Mouse (Mus musculus) cerebellum, adult 9-10 months (tissue): ENCODE results near the gene Imp3.
A peak's percentile ranks its signal among the peaks of the same experiment; 100 is the strongest.
"Not testable (repeated sequence)": the region's sequence is repeated elsewhere in the genome, so short reads cannot be mapped to it uniquely, and the experiment has no call there.

Experiments
- DNase-seq: peaks from one replicate; pipeline ENCODE4 v3.0.0; 2022

The Imp3 gene

GRCm38 (mm10) chr9:56923841-56924650 is 13.2 kb upstream of the Imp3 start:
- DNase-seq, result no peak

- DNase-seq, result peak; percentile 38
These were observed 12.6 kb upstream of the Imp3 start for GRCm38 (mm10) chr9:56924651-56925027.

- DNase-seq, result no peak
These were observed 11.8 kb upstream of the Imp3 start for GRCm38 (mm10) chr9:56925291-56926024.

- no peak for DNase-seq
These were observed 11.3 kb upstream of the Imp3 start for GRCm38 (mm10) chr9:56926025-56926360.

- no peak for DNase-seq
These were observed 10.9 kb upstream of the Imp3 start for GRCm38 (mm10) chr9:56926387-56926786.

- DNase-seq, result no peak
These were observed 9.9 kb upstream of the Imp3 start for GRCm38 (mm10) chr9:56927191-56928012.

- peak; percentile 83 for DNase-seq
These were observed 9.0 kb upstream of the Imp3 start, which contains the start of gene Snx33 for GRCm38 (mm10) chr9:56928041-56928811. Snx33 (minus strand) TSS chr9:56928371.

- no peak for DNase-seq
These were observed 7.8 kb upstream of the Imp3 start for GRCm38 (mm10) chr9:56929496-56929895.

- no peak for DNase-seq
These were observed 6.7 kb upstream of the Imp3 start for GRCm38 (mm10) chr9:56930556-56930955.

- DNase-seq, result no peak
These were observed 433 bp upstream of the Imp3 start for GRCm38 (mm10) chr9:56936861-56937222.

- no peak for DNase-seq
These were observed 1.1 kb downstream of the Imp3 start for GRCm38 (mm10) chr9:56938374-56938773.

GRCm38 (mm10) chr9:56947481-56947880 is 10.2 kb downstream of the Imp3 start:
- DNase-seq, result peak; percentile 59

- DNase-seq, result not testable (repeated sequence)
These were observed 11.4 kb downstream of the Imp3 start for GRCm38 (mm10) chr9:56948699-56949098.

- DNase-seq, result no peak
These were observed 12.5 kb downstream of the Imp3 start for GRCm38 (mm10) chr9:56949767-56950166.

GRCm38 (mm10) chr9:56950414-56951400 is 13.4 kb downstream of the Imp3 start, which contains the start of gene Snupn:
Snupn (plus strand) TSS chr9:56950878.
- peak; percentile 96 for DNase-seq

- DNase-seq, result no peak
These were observed 16.3 kb downstream of the Imp3 start for GRCm38 (mm10) chr9:56953562-56953961.

GRCm38 (mm10) chr9:56956966-56957675 is 19.8 kb downstream of the Imp3 start:
- no peak for DNase-seq

- no peak for DNase-seq
These were observed 21.4 kb downstream of the Imp3 start for GRCm38 (mm10) chr9:56958689-56959088.

GRCm38 (mm10) chr9:56961591-56961990 is 24.3 kb downstream of the Imp3 start:
- DNase-seq, result no peak

- no peak for DNase-seq
These were observed 32.9 kb downstream of the Imp3 start for GRCm38 (mm10) chr9:56970158-56970557.
